Mouse (Mus musculus): ENCODE data around the gene Rfx2. TPM values are rescaled to one million over a fixed set of nuclear protein-coding genes. Genes with fewer than 3 reads are reported as not detected.

Rfx2 gene
- polyA plus RNA-seq, 1 experiment from 2014 or later = 6.9 TPM

DNA sequence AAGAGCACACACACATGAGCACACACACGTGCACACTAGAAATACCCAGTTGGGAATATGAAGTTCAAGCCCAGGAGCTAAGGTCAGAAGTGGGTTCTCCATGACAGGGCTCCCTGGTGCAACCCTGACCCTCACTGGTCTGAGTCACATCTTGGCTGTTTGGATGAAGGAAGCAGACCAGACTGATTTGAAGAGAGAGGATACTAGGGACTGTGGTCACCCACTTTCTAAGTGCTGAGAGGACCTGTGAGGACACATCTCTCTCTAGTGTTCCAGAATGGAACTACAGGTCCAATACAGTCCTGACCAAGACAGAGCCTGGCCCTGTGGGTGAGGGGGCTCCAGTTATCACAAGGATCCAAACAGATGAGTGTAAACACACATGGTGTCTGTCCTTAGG, 25.0 kb downstream of the Rfx2 start:
- Histone ChIP-seq H3K4me1 (replicated peaks; ENCODE audit: control insufficient read depth, insufficient read depth, low read length) (peaks cover 11% of the 10 kb centered on the region), H3K9me3 (ENCODE audit: control insufficient read depth, low read length) (no peaks in the 10 kb centered on the region), H3K9ac (ENCODE audit: low read length) (no peak overlapping the region), H3K36me3 (ENCODE audit: control insufficient read depth, insufficient read depth, low read length) (no peaks in the 10 kb centered on the region), H3K4me3 (ENCODE audit: low read length) (no peak overlapping the region), H3K27me3 (ENCODE audit: control insufficient read depth, insufficient read depth, low read depth, low read length) (no peaks in the 10 kb centered on the region), H3K27ac (ENCODE audit: low read length) (no peak overlapping the region), H3K4me2 (ENCODE audit: low read depth, low read length) (no peak overlapping the region)
- 78% methylated on average over 1 of the region's 1 CpGs for WGBS
- ATAC-seq (ENCODE audit: low read depth) = no peak

DNA sequence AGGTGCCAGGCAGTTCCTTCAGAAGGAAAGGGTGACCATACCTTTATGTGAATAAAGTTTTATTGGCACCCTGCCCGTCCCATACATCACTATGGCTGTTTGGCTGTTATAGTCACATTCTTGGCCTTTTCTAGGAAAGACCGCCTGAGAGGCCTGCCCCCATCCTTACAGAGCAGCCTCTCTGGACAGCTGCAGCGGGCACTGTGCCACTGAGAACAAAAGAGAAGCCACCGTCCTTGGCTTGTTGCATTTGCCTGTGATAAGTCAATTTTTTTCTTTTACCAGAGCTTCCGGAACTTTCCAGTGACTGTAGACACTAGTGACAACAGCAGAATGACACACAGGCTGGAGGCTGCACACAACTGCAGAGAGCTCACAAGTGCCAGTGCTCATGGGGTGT, 25.9 kb downstream of the Rfx2 start:
- no peaks in the 10 kb centered on the region for H3K9me3 ChIP-seq (ENCODE audit: control insufficient read depth, low read length)
- H3K4me3 ChIP-seq (ENCODE audit: low read length) = no peak overlapping the region
- no peak overlapping the region for H3K4me2 ChIP-seq (ENCODE audit: low read depth, low read length)
- H3K4me1 ChIP-seq (replicated peaks; ENCODE audit: control insufficient read depth, insufficient read depth, low read length) = peaks cover 3% of the 10 kb centered on the region
- no peak for ATAC-seq (ENCODE audit: low read depth)
- WGBS = 54% methylated on average over 5 of the region's 5 CpGs
- H3K27me3 ChIP-seq (ENCODE audit: control insufficient read depth, insufficient read depth, low read depth, low read length) = no peaks in the 10 kb centered on the region
- no peaks in the 10 kb centered on the region for H3K36me3 ChIP-seq (ENCODE audit: control insufficient read depth, insufficient read depth, low read length)
- no peak overlapping the region for H3K9ac ChIP-seq (ENCODE audit: low read length)
- H3K27ac ChIP-seq (ENCODE audit: low read length) = no peak overlapping the region

DNA sequence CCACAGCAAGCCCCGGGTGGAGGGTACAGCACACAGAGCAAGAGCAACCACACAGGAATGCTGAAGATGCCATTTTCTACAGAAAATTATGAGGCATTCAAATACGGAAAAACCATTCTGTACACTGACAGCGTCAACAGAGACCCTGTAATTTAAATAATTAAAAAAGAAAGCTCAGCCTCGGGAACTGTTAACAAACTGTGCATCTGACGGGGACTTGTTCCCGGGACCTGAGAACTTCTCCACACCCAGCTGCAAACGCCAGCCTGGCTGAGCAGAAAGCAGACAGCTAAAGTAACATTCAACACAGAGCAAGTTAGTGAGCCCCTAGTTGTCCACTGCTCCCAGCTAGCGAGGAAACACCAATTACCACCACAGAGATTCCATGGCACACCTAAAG, 28.7 kb downstream of the Rfx2 start:
- H3K4me2 ChIP-seq (ENCODE audit: low read depth, low read length) = no peak overlapping the region
- ATAC-seq (ENCODE audit: low read depth) = no peak
- 79% methylated on average over 8 of the region's 8 CpGs for WGBS
- H3K27ac ChIP-seq (ENCODE audit: low read length) = no peak overlapping the region
- no peaks in the 10 kb centered on the region for H3K27me3 ChIP-seq (ENCODE audit: control insufficient read depth, insufficient read depth, low read depth, low read length)
- no peak overlapping the region for H3K9ac ChIP-seq (ENCODE audit: low read length)
- no peaks in the 10 kb centered on the region for H3K4me1 ChIP-seq (replicated peaks; ENCODE audit: control insufficient read depth, insufficient read depth, low read length)
- no peak overlapping the region for H3K4me3 ChIP-seq (ENCODE audit: low read length)
- H3K9me3 ChIP-seq (ENCODE audit: control insufficient read depth, low read length) = no peaks in the 10 kb centered on the region
- no peaks in the 10 kb centered on the region for H3K36me3 ChIP-seq (ENCODE audit: control insufficient read depth, insufficient read depth, low read length)

DNA sequence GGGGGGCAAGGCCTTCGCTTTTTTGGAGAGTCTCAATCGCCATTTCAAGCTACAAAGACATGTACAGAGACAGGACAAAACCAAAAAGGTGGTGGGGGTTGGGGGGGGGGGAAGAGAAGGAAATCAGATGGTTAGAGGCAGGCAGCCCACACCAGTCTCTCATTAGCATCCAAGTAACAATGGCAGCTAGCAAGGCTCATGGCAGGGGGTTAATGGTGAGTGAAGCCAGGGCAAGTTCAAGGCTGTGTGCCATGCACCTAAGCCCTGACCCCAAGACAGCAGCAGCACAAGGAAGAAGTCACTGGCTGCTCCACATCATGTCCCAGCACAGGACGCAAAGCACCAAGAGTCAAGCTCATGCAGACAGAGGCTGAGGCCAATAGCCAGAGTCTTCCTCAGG, 31.5 kb downstream of the Rfx2 start:
- no peak for ATAC-seq (ENCODE audit: low read depth)
- 86% methylated on average over 3 of the region's 3 CpGs for WGBS

DNA sequence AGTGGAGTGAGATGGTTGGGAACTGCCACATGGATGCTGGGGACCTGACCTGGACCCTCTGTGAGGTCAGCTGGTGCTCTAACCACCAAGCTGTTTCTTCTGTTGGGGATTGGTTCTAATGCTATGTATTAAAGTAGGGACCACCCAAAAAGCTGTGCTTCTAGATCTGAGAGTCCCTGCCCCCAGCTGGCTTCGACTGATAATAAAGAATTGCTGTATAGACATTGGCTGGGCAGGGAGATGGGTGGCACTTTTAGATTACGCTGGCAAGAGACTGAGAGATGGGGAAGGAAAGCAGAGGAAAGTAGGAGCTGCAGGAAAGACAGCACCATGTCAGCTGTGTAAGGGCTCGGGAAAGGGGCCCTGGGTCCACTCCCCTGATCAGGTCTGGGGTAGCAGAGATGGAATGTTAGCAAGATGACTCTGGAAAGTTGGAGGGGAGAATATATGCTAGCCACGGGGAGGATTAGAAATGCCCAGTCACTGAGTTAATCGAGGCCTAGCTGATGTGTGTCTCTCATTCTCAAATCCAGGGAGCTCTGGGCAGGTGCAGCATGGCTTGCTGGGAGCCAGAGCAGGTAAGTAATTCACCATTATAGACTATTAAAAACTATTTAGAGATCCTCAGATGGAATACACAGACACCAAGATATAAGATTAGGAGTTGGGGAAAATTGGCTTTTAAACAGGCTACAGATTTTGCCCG, 37.0 kb downstream of the Rfx2 start:
- no peak overlapping the region for H3K27ac ChIP-seq (ENCODE audit: low read length)
- no peaks in the 10 kb centered on the region for H3K4me1 ChIP-seq (replicated peaks; ENCODE audit: control insufficient read depth, insufficient read depth, low read length)
- H3K9ac ChIP-seq (ENCODE audit: low read length) = no peak overlapping the region
- H3K4me3 ChIP-seq (ENCODE audit: low read length) = no peak overlapping the region
- no peak overlapping the region for H3K4me2 ChIP-seq (ENCODE audit: low read depth, low read length)
- H3K9me3 ChIP-seq (ENCODE audit: control insufficient read depth, low read length) = no peaks in the 10 kb centered on the region
- no peak for ATAC-seq (ENCODE audit: low read depth)
- WGBS = 64% methylated on average over 6 of the region's 6 CpGs
- no peaks in the 10 kb centered on the region for H3K27me3 ChIP-seq (ENCODE audit: control insufficient read depth, insufficient read depth, low read depth, low read length)
- H3K36me3 ChIP-seq (ENCODE audit: control insufficient read depth, insufficient read depth, low read length) = no peaks in the 10 kb centered on the region

More for the DNA sequence above, 31.5 kb downstream of the Rfx2 start:
- H3K4me2 ChIP-seq (ENCODE audit: low read depth, low read length) = no peak overlapping the region
- no peaks in the 10 kb centered on the region for H3K4me1 ChIP-seq (replicated peaks; ENCODE audit: control insufficient read depth, insufficient read depth, low read length)
- no peak overlapping the region for H3K27ac ChIP-seq (ENCODE audit: low read length)
- no peaks in the 10 kb centered on the region for H3K9me3 ChIP-seq (ENCODE audit: control insufficient read depth, low read length)
- H3K9ac ChIP-seq (ENCODE audit: low read length) = no peak overlapping the region
- H3K27me3 ChIP-seq (ENCODE audit: control insufficient read depth, insufficient read depth, low read depth, low read length) = no peaks in the 10 kb centered on the region
- no peak overlapping the region for H3K4me3 ChIP-seq (ENCODE audit: low read length)
- H3K36me3 ChIP-seq (ENCODE audit: control insufficient read depth, insufficient read depth, low read length) = no peaks in the 10 kb centered on the region

DNA sequence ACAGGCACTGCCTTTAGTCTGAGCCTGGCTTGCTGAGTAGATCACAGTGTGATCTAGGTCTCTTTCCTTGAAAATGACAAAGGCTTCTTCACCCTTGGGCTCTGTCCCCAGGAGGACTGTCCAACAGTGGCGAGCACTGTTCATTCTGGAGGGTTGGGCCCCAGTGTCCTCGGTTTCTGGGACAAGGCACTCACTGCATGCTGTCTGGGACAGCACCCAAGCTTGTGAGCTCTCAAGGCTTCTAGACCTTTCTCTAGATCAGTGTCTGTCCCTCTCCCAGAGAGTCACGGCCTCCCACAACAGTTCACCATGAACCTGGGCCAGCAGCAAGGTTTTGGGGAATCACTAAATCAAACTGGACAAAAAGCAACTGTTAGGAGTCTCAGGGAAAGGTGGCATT, 38.2 kb downstream of the Rfx2 start:
- Histone ChIP-seq H3K4me3 (ENCODE audit: low read length) (no peak overlapping the region), H3K4me2 (ENCODE audit: low read depth, low read length) (no peak overlapping the region), H3K9me3 (ENCODE audit: control insufficient read depth, low read length) (no peaks in the 10 kb centered on the region), H3K4me1 (replicated peaks; ENCODE audit: control insufficient read depth, insufficient read depth, low read length) (no peaks in the 10 kb centered on the region), H3K27me3 (ENCODE audit: control insufficient read depth, insufficient read depth, low read depth, low read length) (no peaks in the 10 kb centered on the region), H3K27ac (ENCODE audit: low read length) (no peak overlapping the region), H3K9ac (ENCODE audit: low read length) (no peak overlapping the region), H3K36me3 (ENCODE audit: control insufficient read depth, insufficient read depth, low read length) (no peaks in the 10 kb centered on the region)
- 67% methylated on average over 3 of the region's 3 CpGs for WGBS
- no peak for ATAC-seq (ENCODE audit: low read depth)

DNA sequence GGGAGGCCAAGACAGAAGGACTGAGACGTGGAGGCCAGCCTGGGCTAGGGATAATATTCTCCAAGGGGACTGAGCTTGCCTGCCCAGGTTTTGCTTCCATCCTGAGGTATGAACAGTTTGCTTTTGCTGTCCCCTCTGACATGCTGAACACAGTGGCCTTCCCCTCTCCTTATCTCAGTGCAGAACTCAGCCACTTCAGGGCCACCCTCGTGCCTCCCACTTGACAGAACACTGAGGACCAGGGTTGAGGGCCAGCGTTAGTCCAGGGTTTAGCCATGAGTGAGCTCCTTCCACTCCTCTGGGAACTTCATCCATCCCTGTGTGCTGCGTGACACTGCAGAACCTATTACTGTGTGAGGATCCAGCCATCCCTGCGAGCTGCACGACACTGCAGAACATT, 41.5 kb downstream of the Rfx2 start:
- no peak overlapping the region for H3K4me3 ChIP-seq (ENCODE audit: low read length)
- H3K9ac ChIP-seq (ENCODE audit: low read length) = no peak overlapping the region
- no peak overlapping the region for H3K27ac ChIP-seq (ENCODE audit: low read length)
- H3K36me3 ChIP-seq (ENCODE audit: control insufficient read depth, insufficient read depth, low read length) = no peaks in the 10 kb centered on the region
- no peaks in the 10 kb centered on the region for H3K27me3 ChIP-seq (ENCODE audit: control insufficient read depth, insufficient read depth, low read depth, low read length)
- no peaks in the 10 kb centered on the region for H3K9me3 ChIP-seq (ENCODE audit: control insufficient read depth, low read length)
- H3K4me2 ChIP-seq (ENCODE audit: low read depth, low read length) = no peak overlapping the region
- no peak for ATAC-seq (ENCODE audit: low read depth)
- H3K4me1 ChIP-seq (replicated peaks; ENCODE audit: control insufficient read depth, insufficient read depth, low read length) = no peaks in the 10 kb centered on the region
- WGBS = 61% methylated on average over 6 of the region's 6 CpGs

DNA sequence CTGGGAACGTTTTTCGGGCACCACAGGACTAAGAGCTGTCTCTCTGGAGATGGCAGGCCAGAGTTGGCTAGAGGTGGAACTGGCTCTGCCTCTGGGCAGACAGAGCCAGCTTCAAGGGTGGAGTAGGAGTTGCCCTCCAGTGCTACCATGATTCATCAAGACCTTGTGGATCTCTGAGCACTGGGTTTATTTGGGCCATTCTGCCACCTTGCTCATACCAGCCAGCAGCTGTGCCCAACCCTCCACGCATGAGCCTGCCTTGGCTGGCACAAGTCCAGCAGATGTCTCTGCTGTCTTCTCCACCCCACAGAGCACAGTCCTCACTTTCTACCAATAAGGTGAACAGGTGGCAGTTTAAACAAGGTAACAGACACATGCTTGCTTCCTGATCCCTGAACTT, 41.9 kb downstream of the Rfx2 start:
- no peak overlapping the region for H3K9ac ChIP-seq (ENCODE audit: low read length)
- H3K4me1 ChIP-seq (replicated peaks; ENCODE audit: control insufficient read depth, insufficient read depth, low read length) = no peaks in the 10 kb centered on the region
- no peak overlapping the region for H3K27ac ChIP-seq (ENCODE audit: low read length)
- H3K27me3 ChIP-seq (ENCODE audit: control insufficient read depth, insufficient read depth, low read depth, low read length) = no peaks in the 10 kb centered on the region
- no peaks in the 10 kb centered on the region for H3K9me3 ChIP-seq (ENCODE audit: control insufficient read depth, low read length)
- no peak for ATAC-seq (ENCODE audit: low read depth)
- no peak overlapping the region for H3K4me2 ChIP-seq (ENCODE audit: low read depth, low read length)
- no peaks in the 10 kb centered on the region for H3K36me3 ChIP-seq (ENCODE audit: control insufficient read depth, insufficient read depth, low read length)
- H3K4me3 ChIP-seq (ENCODE audit: low read length) = no peak overlapping the region
- WGBS = 49% methylated on average over 3 of the region's 3 CpGs

DNA sequence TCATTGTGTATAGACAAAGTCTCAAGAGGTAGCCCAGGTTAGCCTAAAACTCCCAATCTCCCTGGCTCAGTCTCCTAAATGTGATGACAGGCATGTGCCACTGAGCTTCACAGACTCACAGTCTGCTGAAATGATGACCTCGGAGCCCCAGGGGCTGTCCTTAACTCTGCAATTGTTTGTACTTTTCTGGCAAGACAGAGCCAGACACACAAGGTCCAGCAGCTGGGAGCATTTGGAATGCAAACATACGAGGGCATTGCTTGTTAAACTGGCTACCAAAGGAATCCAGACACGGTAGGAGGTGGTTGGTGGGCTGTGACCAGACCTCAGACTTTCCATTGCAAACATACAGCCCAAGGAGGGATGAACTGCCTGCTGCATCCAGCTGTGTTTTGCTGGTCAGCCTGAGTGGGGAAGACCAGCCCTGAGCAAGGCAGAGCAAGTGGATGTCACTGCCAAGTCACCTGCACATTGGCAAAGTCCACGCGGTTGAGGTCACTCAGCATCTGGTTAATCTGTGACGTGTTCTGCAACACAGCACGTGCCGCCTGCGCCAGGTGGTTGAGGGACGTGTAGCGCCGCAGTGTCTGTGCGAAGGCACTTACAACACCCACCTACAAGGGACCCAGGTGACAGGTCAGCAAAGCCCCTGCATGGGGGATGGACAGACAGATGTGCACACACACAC, 50.4 kb downstream of the Rfx2 start:
- peaks cover 5% of the 10 kb centered on the region; the same call in 1 of the 2 replicates for H3K9me3 ChIP-seq (ENCODE audit: control insufficient read depth, low read length)
- H3K9ac ChIP-seq (ENCODE audit: low read length) = no peak overlapping the region
- H3K4me2 ChIP-seq (ENCODE audit: low read depth, low read length) = no peak overlapping the region
- H3K27ac ChIP-seq (ENCODE audit: low read length) = no peak overlapping the region
- H3K4me3 ChIP-seq (ENCODE audit: low read length) = no peak overlapping the region
- no peaks in the 10 kb centered on the region for H3K27me3 ChIP-seq (ENCODE audit: control insufficient read depth, insufficient read depth, low read depth, low read length)
- no peak for ATAC-seq (ENCODE audit: low read depth)
- 66% methylated on average over 13 of the region's 13 CpGs for WGBS
- no peaks in the 10 kb centered on the region for H3K4me1 ChIP-seq (replicated peaks; ENCODE audit: control insufficient read depth, insufficient read depth, low read length)
- peaks cover 4% of the 10 kb centered on the region for H3K36me3 ChIP-seq (ENCODE audit: control insufficient read depth, insufficient read depth, low read length)
